Mouse (Mus musculus) CH12.LX (cell line): Measurements from ENCODE around the gene Tnfrsf1a.

ENCODE experiments used
- CTCF ChIP-seq, 2 experiments: IDR thresholded peaks in 1 of 2; conservative IDR thresholded peaks in 1 of 2; 2 replicates each; pipeline ENCODE4 v1.5.1; 2011 to 2012; ENCODE audit warnings: low read depth in 2 of 2, low read length in 2 of 2, improper control_type of control experiment in 1 of 2, inconsistent platforms in 1 of 2, mild to moderate bottlenecking in 1 of 2, moderate library complexity in 1 of 2
- E2F4 ChIP-seq: IDR thresholded peaks from 2 replicates; pipeline ENCODE4 v1.6.1; 2011; ENCODE audit warnings: low read depth, low read length, improper control_type of control experiment; ENCODE audit not compliant: insufficient replicate concordance
- ELF1 ChIP-seq: IDR thresholded peaks from 2 replicates; pipeline ENCODE4 v1.6.1; 2014; ENCODE audit warnings: low read depth, mild to moderate bottlenecking, inconsistent platforms, low read length, improper control_type of control experiment
- POLR2A ChIP-seq: IDR thresholded peaks from 2 replicates; pipeline ENCODE4 v1.6.1; 2011; ENCODE audit warnings: low read depth, mild to moderate bottlenecking, improper control_type of control experiment, low read length
- RCOR1 ChIP-seq: conservative IDR thresholded peaks from 2 replicates; pipeline ENCODE4 v1.6.1; 2012; ENCODE audit warnings: low read depth, mild to moderate bottlenecking, inconsistent platforms, low read length, improper control_type of control experiment
- TCF12 ChIP-seq: IDR thresholded peaks from 2 replicates; pipeline ENCODE4 v1.6.1; 2014; ENCODE audit warnings: low read depth, mild to moderate bottlenecking, inconsistent platforms, low read length, improper control_type of control experiment
- ZC3H11A ChIP-seq: IDR thresholded peaks from 2 replicates; pipeline ENCODE4 v1.6.1; 2012; ENCODE audit warnings: low read depth, mild to moderate bottlenecking, inconsistent platforms, low read length, improper control_type of control experiment
- ZMIZ1 ChIP-seq: IDR thresholded peaks from 2 replicates; pipeline ENCODE4 v1.6.1; 2012; ENCODE audit warnings: low read depth, mild to moderate bottlenecking, inconsistent platforms, low read length, improper control_type of control experiment
- ZNF384 ChIP-seq: IDR thresholded peaks from 2 replicates; pipeline ENCODE4 v1.6.1; 2012; ENCODE audit warnings: low read depth, low read length, improper control_type of control experiment, inconsistent platforms

GRCm38 (mm10) chr6:125344084-125344483 is 5.1 kb upstream of the Tnfrsf1a start:
- no peak for TF ChIP-seq CTCF (conservative IDR thresholded peaks at IDR 0.05 in 1 of 2, IDR thresholded peaks at IDR 0.05 in 1 of 2; ENCODE audit: low read depth in 2 of 2, low read length in 2 of 2)
- TF ChIP-seq POLR2A = no peak
- TF ChIP-seq E2F4 = no peak
- TF ChIP-seq ELF1 = no peak
- no peak for TF ChIP-seq TCF12
- no peak for TF ChIP-seq ZC3H11A
- TF ChIP-seq RCOR1 = no peak
- TF ChIP-seq ZNF384 = no peak
- TF ChIP-seq ZMIZ1 = no peak
